ENCODE assay signal across 31 mouse cellular contexts in genomic region chr6:106732563-106732962, GRCm38 (mm10). TPM values are rescaled to one million over a fixed set of nuclear protein-coding genes. Genes with fewer than 3 reads are reported as not detected.
A peak's percentile ranks its signal among the peaks of the same experiment; 100 is the strongest.
DNase-seq lines count a peak whose midpoint lies in the region; ATAC-seq and TF ChIP-seq lines count a peak whose summit lies in the region.
"Had no signal": no experiment of that assay in that cellular context is flagged by ENCODE, and none has a peak within 500 bp of the region (broad histone marks: within the 10 kb centered on the region; RNA-seq: fewer than 3 reads in every experiment).

No protein-coding gene starts in this region.

- no peak for TF ChIP-seq CTCF in G1E (IDR thresholded peaks at IDR 0.05; ENCODE audit: low read depth, low read length)

- no peak overlapping the region for H3K27ac ChIP-seq in liver, embryonic 11.5 days (ENCODE audit: low read depth, low read length)
- H3K27ac ChIP-seq in midbrain, embryonic 13.5 days, result no peak overlapping the region
- no peak overlapping the region for H3K27ac ChIP-seq in midbrain, embryonic 15.5 days
- H3K27ac ChIP-seq: embryonic facial prominence, embryonic 15.5 days; gastrocnemius, adult 2 months; heart, adult 2 months; heart, embryonic 10.5 days; heart, embryonic 13.5 days; hindbrain, embryonic 12.5 days; hindbrain, embryonic 15.5 days had no signal

- no peaks in the 10 kb centered on the region for H3K36me3 ChIP-seq in liver, embryonic 11.5 days (ENCODE audit: control insufficient read depth, insufficient read depth, low read length)
- H3K36me3 ChIP-seq in G1E (replicated peaks), result no peaks in the 10 kb centered on the region
- no peaks in the 10 kb centered on the region for H3K36me3 ChIP-seq in midbrain, embryonic 13.5 days
- H3K36me3 ChIP-seq in midbrain, embryonic 15.5 days (replicated peaks), result no peaks in the 10 kb centered on the region
- H3K36me3 ChIP-seq: embryonic facial prominence, embryonic 15.5 days; heart, embryonic 10.5 days; heart, embryonic 13.5 days; hindbrain, embryonic 12.5 days; hindbrain, embryonic 15.5 days had no signal

- 0 out of 2 replicates have a peak, but pooled peaks have one; percentile 34 for ATAC-seq in liver, embryonic 11.5 days (replicated peaks; ENCODE audit: low FRiP score)
- ATAC-seq in G1E (ENCODE audit: extremely low read depth, insufficient number of reproducible peaks, low FRiP score, poor library complexity, severe bottlenecking), result peak; percentile 56
- ATAC-seq in granulocyte monocyte progenitor cell, adult 5-6 weeks (replicated peaks; ENCODE audit: poor library complexity, severe bottlenecking), result peak; percentile 77
- no peak for ATAC-seq in midbrain, embryonic 13.5 days
- ATAC-seq in midbrain, embryonic 15.5 days (replicated peaks), result no peak
- ATAC-seq: forebrain, embryonic 14.5 days; forebrain, postnatal 0 days; Patski had no signal

- H3K4me1 ChIP-seq in liver, embryonic 11.5 days (replicated peaks; ENCODE audit: control insufficient read depth, insufficient read depth, low read length), result no peaks in the 10 kb centered on the region
- H3K4me1 ChIP-seq in G1E (ENCODE audit: insufficient read depth, low read depth, low read length), result 0 out of 2 replicates have a peak, but pooled peaks cover 3% of the 10 kb centered on the region
- no peaks in the 10 kb centered on the region for H3K4me1 ChIP-seq in midbrain, embryonic 13.5 days (replicated peaks)
- no peaks in the 10 kb centered on the region for H3K4me1 ChIP-seq in midbrain, embryonic 15.5 days
- H3K4me1 ChIP-seq: embryonic facial prominence, embryonic 15.5 days; heart, embryonic 10.5 days; heart, embryonic 13.5 days; hindbrain, embryonic 12.5 days; hindbrain, embryonic 15.5 days had no signal

- no peak for DNase-seq in liver, embryonic 11.5 days (ENCODE audit: low spot score)
- DNase-seq in liver (no peak), G1E (ENCODE audit: low spot score) (no peak)
- DNase-seq: adrenal gland, postnatal 10 days; adrenal gland, postnatal 36 days; cerebellum, adult 18-20 months; cerebellum, adult 9-11 months; cerebellum, postnatal 25 days; embryo, embryonic 11 days; forebrain, postnatal 0 days; gastrocnemius, adult 2 months; gastrocnemius, postnatal 14 days; heart, adult 2 months had no signal

- H3K9me3 ChIP-seq in liver, embryonic 11.5 days (ENCODE audit: control insufficient read depth, low read length), result no peaks in the 10 kb centered on the region
- no peaks in the 10 kb centered on the region for H3K9me3 ChIP-seq in G1E (replicated peaks)
- H3K9me3 ChIP-seq in midbrain, embryonic 13.5 days, result no peaks in the 10 kb centered on the region
- H3K9me3 ChIP-seq in midbrain, embryonic 15.5 days, result no peaks in the 10 kb centered on the region
- H3K9me3 ChIP-seq: embryonic facial prominence, embryonic 15.5 days; heart, embryonic 10.5 days; heart, embryonic 13.5 days; hindbrain, embryonic 12.5 days; hindbrain, embryonic 15.5 days had no signal

- H3K27me3 ChIP-seq in liver, embryonic 11.5 days (replicated peaks; ENCODE audit: control insufficient read depth, insufficient read depth, low read length), result no peaks in the 10 kb centered on the region
- H3K27me3 ChIP-seq in G1E (ENCODE audit: insufficient read depth, low read length), result no peaks in the 10 kb centered on the region
- H3K27me3 ChIP-seq in midbrain, embryonic 13.5 days, result no peaks in the 10 kb centered on the region
- H3K27me3 ChIP-seq in midbrain, embryonic 15.5 days (replicated peaks), result no peaks in the 10 kb centered on the region
- H3K27me3 ChIP-seq: embryonic facial prominence, embryonic 15.5 days; heart, embryonic 13.5 days; hindbrain, embryonic 12.5 days; hindbrain, embryonic 15.5 days had no signal

- no peak overlapping the region for H3K9ac ChIP-seq in liver, embryonic 11.5 days (ENCODE audit: low read depth, low read length)
- H3K9ac ChIP-seq in midbrain, embryonic 13.5 days (replicated peaks), result no peak overlapping the region
- H3K9ac ChIP-seq in midbrain, embryonic 15.5 days, result no peak overlapping the region
- H3K9ac ChIP-seq: embryonic facial prominence, embryonic 15.5 days; forebrain, postnatal 0 days; heart, embryonic 13.5 days; hindbrain, embryonic 12.5 days; hindbrain, embryonic 15.5 days had no signal

- H3K4me3 ChIP-seq in liver, embryonic 11.5 days (ENCODE audit: low read depth, low read length), result no peak overlapping the region
- H3K4me3 ChIP-seq in G1E (ENCODE audit: low read depth, low read length), result no peak overlapping the region
- H3K4me3 ChIP-seq in midbrain, embryonic 13.5 days (replicated peaks), result no peak overlapping the region
- H3K4me3 ChIP-seq in midbrain, embryonic 15.5 days, result no peak overlapping the region
- H3K4me3 ChIP-seq: embryonic facial prominence, embryonic 15.5 days; gastrocnemius, adult 2 months; heart, adult 2 months; heart, embryonic 10.5 days; heart, embryonic 13.5 days; hindbrain, embryonic 12.5 days; hindbrain, embryonic 15.5 days had no signal

- 53% methylated on average over 4 of the region's 4 CpGs for WGBS in liver, embryonic 11.5 days
- 90% methylated on average over 4 of the region's 4 CpGs for WGBS in midbrain, embryonic 13.5 days
- 85% methylated on average over 4 of the region's 4 CpGs for WGBS in midbrain, embryonic 15.5 days

- H3K4me2 ChIP-seq in liver, embryonic 11.5 days, result no peak overlapping the region
- no peak overlapping the region for H3K4me2 ChIP-seq in midbrain, embryonic 13.5 days (replicated peaks)
- no peak overlapping the region for H3K4me2 ChIP-seq in midbrain, embryonic 15.5 days
- H3K4me2 ChIP-seq: embryonic facial prominence, embryonic 15.5 days; heart, embryonic 13.5 days; hindbrain, embryonic 12.5 days; hindbrain, embryonic 15.5 days had no signal

RNA-seq across cellular contexts. Expression of gene Il5ra, which starts 16.3 kb away (rescaled TPM):
- 0.14 and 0.38 TPM in 2 replicates for polyA plus RNA-seq in liver, embryonic 11.5 days (2014; fragmentation: Nextera tagmentation; extraction: Ambion mirVana)
- 8.1 and 12.5 TPM in 2 replicates for total RNA-seq in G1E (2014; fragmentation: Nextera tagmentation)
- 2.7 and 3.1 TPM in 2 replicates for total RNA-seq in G1E (2017)
- 0.14 and 0.23 TPM in 2 replicates for polyA plus RNA-seq in G1E (2012)
- total RNA-seq in granulocyte monocyte progenitor cell, adult 5-6 weeks (2014; fragmentation: Nextera tagmentation), result not detected in 2 replicates
- 0.15 and 1.4 TPM in 2 replicates for total RNA-seq in granulocyte monocyte progenitor cell, adult 5-6 weeks (2017)
- polyA plus RNA-seq in midbrain, embryonic 13.5 days (2015; fragmentation: Nextera tagmentation; extraction: Ambion mirVana), result 0.12 TPM in 1 of 2 replicates, not detected in the other
- 0.09 TPM in 1 of 2 replicates, not detected in the other for polyA plus RNA-seq in midbrain, embryonic 15.5 days (2015; fragmentation: Nextera tagmentation; extraction: Ambion mirVana)
- total RNA-seq: adrenal gland, adult 18-20 months; adrenal gland, postnatal 36 days; forebrain, postnatal 0 days; gastrocnemius, adult 2 months; gastrocnemius, postnatal 14 days; heart, postnatal 25 days had no signal
- polyA plus RNA-seq: cortical plate, adult 2 months; embryonic facial prominence, embryonic 11.5 days; forebrain, embryonic 11.5 days; forebrain, embryonic 14.5 days; frontal cortex, adult 2 months; heart, embryonic 10.5 days; heart, embryonic 13.5 days; heart, postnatal 0 days; hindbrain, embryonic 12.5 days; intestine, embryonic 14.5 days had no signal

RNA-seq across cellular contexts. Expression of gene Trnt1, which starts 36.4 kb away (rescaled TPM):
- polyA plus RNA-seq in liver, embryonic 11.5 days (2014; fragmentation: Nextera tagmentation; extraction: Ambion mirVana), result 82.3 and 94.4 TPM in 2 replicates
- total RNA-seq in G1E (2014; fragmentation: Nextera tagmentation) (71.6 and 79.9 TPM in 2 replicates), G1E (2017) (144 and 155 TPM in 2 replicates)
- polyA plus RNA-seq in G1E (2012), result 4.9 and 7.5 TPM in 2 replicates
- total RNA-seq in granulocyte monocyte progenitor cell, adult 5-6 weeks (2014; fragmentation: Nextera tagmentation), result 41.2 and 45.9 TPM in 2 replicates
- 103 and 109 TPM in 2 replicates for total RNA-seq in granulocyte monocyte progenitor cell, adult 5-6 weeks (2017)
- 67.1 and 68.5 TPM in 2 replicates for polyA plus RNA-seq in midbrain, embryonic 13.5 days (2015; fragmentation: Nextera tagmentation; extraction: Ambion mirVana)
- polyA plus RNA-seq in midbrain, embryonic 15.5 days (2015; fragmentation: Nextera tagmentation; extraction: Ambion mirVana), result 55.8 and 59.5 TPM in 2 replicates

Comparison
In these comparisons a context has a peak if more than half of its experiments do, and no peak if none do; other contexts are left out.
1. ATAC-seq: peak in liver, embryonic 11.5 days (single experiment), G1E (single experiment) and granulocyte monocyte progenitor cell, adult 5-6 weeks (single experiment); none in midbrain, embryonic 13.5 days (single experiment) and midbrain, embryonic 15.5 days (single experiment).